Comparison of ENCODE assay signal across 21 mouse cellular contexts in the genomic region with DNA sequence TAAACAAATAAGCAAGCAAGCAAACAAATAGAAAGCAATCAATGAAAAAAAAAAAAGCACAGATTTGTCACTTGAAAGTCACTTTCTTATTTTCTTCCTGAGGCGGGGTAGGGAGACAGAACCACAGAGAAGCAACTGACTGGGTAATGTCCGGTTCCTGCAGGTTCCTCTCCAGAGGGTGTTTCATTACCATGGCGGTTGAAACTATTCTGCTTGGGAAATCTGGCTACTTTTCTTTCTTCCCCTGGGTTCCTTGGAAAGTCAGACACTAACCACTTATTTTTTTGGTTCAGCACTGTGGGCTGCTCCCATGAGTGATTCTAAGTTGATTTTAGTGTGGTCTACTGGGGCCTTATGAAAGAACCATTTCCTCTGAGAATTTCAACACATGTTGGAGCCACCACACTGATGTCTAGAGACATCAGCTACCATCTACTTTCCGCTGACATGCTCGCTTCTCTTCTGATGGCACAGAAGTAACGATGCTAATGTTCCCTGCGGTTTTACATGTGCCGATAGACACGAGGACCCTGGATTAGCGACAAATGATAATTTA.
"Had no signal": no experiment of that assay in that cellular context is flagged by ENCODE, and none has a peak within 500 bp of the region (broad histone marks: within the 10 kb centered on the region; RNA-seq: fewer than 3 reads in every experiment).

No protein-coding gene starts in this region.

- H3K4me1 ChIP-seq: lung, embryonic 15.5 days; midbrain, embryonic 12.5 days; neural tube, embryonic 13.5 days; stomach, embryonic 15.5 days had no signal

- H3K9me3 ChIP-seq: lung, embryonic 15.5 days; midbrain, embryonic 12.5 days; neural tube, embryonic 13.5 days; stomach, embryonic 15.5 days had no signal

- ATAC-seq: midbrain, embryonic 16.5 days had no signal

- H3K4me3 ChIP-seq: left cerebral cortex, adult 2 months; lung, embryonic 15.5 days; midbrain, embryonic 12.5 days; myocyte; neural tube, embryonic 13.5 days; stomach, embryonic 15.5 days had no signal

- H3K27ac ChIP-seq: kidney, postnatal 0 days; left cerebral cortex, adult 2 months; liver, embryonic 14.5 days; lung, embryonic 15.5 days; midbrain, embryonic 12.5 days; neural tube, embryonic 13.5 days; stomach, embryonic 15.5 days had no signal

- DNase-seq: kidney, adult 2 months; kidney, postnatal 25 days; layer of hippocampus, postnatal 36 days; lung, adult 18-20 months; lung, postnatal 10 days; lung, postnatal 36 days; retina, postnatal 1 day; right cerebral cortex, postnatal 25 days; spleen, adult 18-20 months; thymus, adult 18-20 months; thymus, postnatal 36 days had no signal

- H3K27me3 ChIP-seq: lung, embryonic 15.5 days; midbrain, embryonic 12.5 days; neural tube, embryonic 13.5 days; stomach, embryonic 15.5 days had no signal

- H3K4me2 ChIP-seq: liver, embryonic 11.5 days; lung, embryonic 15.5 days; midbrain, embryonic 12.5 days; neural tube, embryonic 13.5 days; stomach, embryonic 15.5 days had no signal

- H3K9ac ChIP-seq: liver, embryonic 14.5 days; lung, embryonic 15.5 days; midbrain, embryonic 12.5 days; neural tube, embryonic 13.5 days; stomach, embryonic 15.5 days had no signal

- H3K36me3 ChIP-seq: lung, embryonic 15.5 days; midbrain, embryonic 12.5 days; neural tube, embryonic 13.5 days; stomach, embryonic 15.5 days had no signal
